Mouse (Mus musculus) spleen, adult 2 months (tissue): ENCODE results near the gene Osbpl3.

Experiments used
- CTCF ChIP-seq: fragments of 200-500 bp; IDR thresholded peaks from 2 replicates; pipeline ENCODE4 v1.5.1; 2011; ENCODE audit warnings: mild to moderate bottlenecking, inconsistent platforms; ENCODE audit not compliant: insufficient read depth, insufficient read length, insufficient replicate concordance; ENCODE audit errors: extremely low read depth
- POLR2A ChIP-seq: fragments of 200-500 bp; IDR thresholded peaks from 2 replicates; pipeline ENCODE4 v1.6.1; 2011; ENCODE audit warnings: low read depth, low read length, inconsistent platforms

DNA sequence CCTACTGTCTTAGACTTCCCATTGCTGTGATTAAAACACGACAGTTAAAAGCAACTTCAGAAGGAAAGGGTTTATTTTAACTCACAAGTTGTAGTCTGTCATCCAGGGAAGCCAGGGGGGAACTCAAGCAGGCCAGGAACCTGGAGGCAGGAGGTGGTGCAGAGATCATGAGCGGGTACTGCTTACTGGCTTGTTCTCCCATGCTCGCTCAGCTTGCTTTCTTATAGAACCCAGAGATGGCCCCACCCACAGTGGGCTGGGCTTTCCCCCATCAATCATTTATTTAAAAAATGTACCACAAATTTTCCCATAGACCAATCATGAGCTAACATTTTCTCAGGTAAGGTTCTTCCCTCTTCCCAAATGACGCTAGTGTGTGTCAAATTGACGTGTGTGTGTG is 49.5 kb upstream of the Osbpl3 start:
- TF ChIP-seq CTCF (no peak), POLR2A (no peak)
